ENCODE assay signal across 8 mouse cellular contexts in genomic region chr4:126554462-126554861, GRCm38 (mm10). TPM values are rescaled to one million over a fixed set of nuclear protein-coding genes. Genes with fewer than 3 reads are reported as not detected.
DNase-seq lines count a peak whose midpoint lies in the region; ATAC-seq and TF ChIP-seq lines count a peak whose summit lies in the region.

No protein-coding gene starts in this region.

- H3K9me3 ChIP-seq in stomach, postnatal 0 days (ENCODE audit: control insufficient read depth, low read length): no peaks in the 10 kb centered on the region

- H3K4me2 ChIP-seq in stomach, postnatal 0 days (replicated peaks; ENCODE audit: low read depth): no peak overlapping the region

- no peak for DNase-seq in gastrocnemius, adult 2 months
- no peak for DNase-seq in gastrocnemius, postnatal 10 days
- DNase-seq in thymus, adult 2 months: peak; percentile 9
- no peak for DNase-seq in thymus, postnatal 25 days
- DNase-seq in forelimb bud, embryonic 11.5 days (ENCODE audit: low read depth, low spot score): peak; percentile 66
- DNase-seq in stomach, postnatal 0 days (ENCODE audit: low spot score): no peak
- DNase-seq in layer of hippocampus, adult 9-10 months (ENCODE audit: low spot score): no peak
- no peak for DNase-seq in ovary, adult 18-20 months (ENCODE audit: low spot score)

- no peak for TF ChIP-seq EP300 in stomach, postnatal 0 days (optimal IDR thresholded peaks at IDR 0.05)

- peaks cover 3% of the 10 kb centered on the region for H3K4me1 ChIP-seq in thymus, adult 2 months (replicated peaks; ENCODE audit: control insufficient read depth, insufficient read depth, low read length)
- no peaks in the 10 kb centered on the region for H3K4me1 ChIP-seq in stomach, postnatal 0 days (replicated peaks; ENCODE audit: control insufficient read depth, insufficient read depth)

- no peak for ATAC-seq in stomach, postnatal 0 days (ENCODE audit: low FRiP score, low TSS enrichment)

- H3K27ac ChIP-seq in gastrocnemius, adult 2 months: no peak overlapping the region
- no peak overlapping the region for H3K27ac ChIP-seq in thymus, adult 2 months (ENCODE audit: control insufficient read depth, insufficient read depth, low read length)
- H3K27ac ChIP-seq in stomach, postnatal 0 days (replicated peaks): no peak overlapping the region

- TF ChIP-seq POLR2A in thymus, adult 2 months (IDR thresholded peaks at IDR 0.05; ENCODE audit: control insufficient read depth, extremely low read depth, insufficient read depth, low read length, poor library complexity): no peak

- no peaks in the 10 kb centered on the region for H3K27me3 ChIP-seq in thymus, adult 2 months (ENCODE audit: control insufficient read depth, insufficient read depth, low read length)
- no peaks in the 10 kb centered on the region for H3K27me3 ChIP-seq in stomach, postnatal 0 days (ENCODE audit: control insufficient read depth, insufficient read depth, low read length)

- H3K4me3 ChIP-seq in gastrocnemius, adult 2 months: no peak overlapping the region
- no peak overlapping the region for H3K4me3 ChIP-seq in thymus, adult 2 months (ENCODE audit: control insufficient read depth, insufficient read depth, low read length)
- no peak overlapping the region for H3K4me3 ChIP-seq in stomach, postnatal 0 days (ENCODE audit: low read depth, low read length)

- peak; percentile 70 for TF ChIP-seq CTCF in gastrocnemius, adult 2 months (IDR thresholded peaks at IDR 0.05)
- no peak for TF ChIP-seq CTCF in thymus, adult 2 months (IDR thresholded peaks at IDR 0.05; ENCODE audit: borderline replicate concordance, control insufficient read depth, extremely low read depth, insufficient read depth, low read length, poor library complexity)
- TF ChIP-seq CTCF in stomach, postnatal 0 days (IDR thresholded peaks at IDR 0.05; ENCODE audit: low read depth): peak; percentile 78

- 34% methylated on average over 3 of the region's 3 CpGs for WGBS in thymus, adult 2 months
- WGBS in stomach, postnatal 0 days: 32% methylated on average over 3 of the region's 3 CpGs

- H3K36me3 ChIP-seq in thymus, adult 2 months (ENCODE audit: control insufficient read depth, insufficient read depth, low read length): no peaks in the 10 kb centered on the region
- H3K36me3 ChIP-seq in stomach, postnatal 0 days (ENCODE audit: control insufficient read depth, insufficient read depth, low read length): no peaks in the 10 kb centered on the region

- intact Hi-C loops in gastrocnemius, adult 2 months (cut with DNase I): loop anchor here (5.0 to 10.0 kb wide), 2 partner anchors 188 to 690 kb away; partner anchors contain the start of gene Smim12

- no peak overlapping the region for H3K9ac ChIP-seq in stomach, postnatal 0 days (ENCODE audit: low read length)

RNA-seq across cellular contexts. Expression of gene Clspn, which starts 2.3 kb away (rescaled TPM):
- total RNA-seq in gastrocnemius, adult 2 months (2021): under 1 TPM; 0.28 to 0.50 TPM
- 1 to 10 TPM; 5.7 to 6.9 TPM for total RNA-seq in gastrocnemius, postnatal 10 days (2021)
- polyA plus RNA-seq in thymus, adult 2 months (2012; rRNA removed): 8.1 and 11.4 TPM in 2 replicates
- polyA plus RNA-seq in stomach, postnatal 0 days (2015; fragmentation: Nextera tagmentation; extraction: Ambion mirVana): 5.9 and 8.9 TPM in 2 replicates

RNA-seq across cellular contexts. Expression of gene Ago4, which starts 21.2 kb away (rescaled TPM):
- total RNA-seq in gastrocnemius, adult 2 months (2021): 1 to 10 TPM; 4.5 to 8.4 TPM
- total RNA-seq in gastrocnemius, postnatal 10 days (2021): 1 to 10 TPM; 1.9 to 2.2 TPM
- polyA plus RNA-seq in thymus, adult 2 months (2012; rRNA removed): 0.48 and 0.62 TPM in 2 replicates
- 1.6 and 1.7 TPM in 2 replicates for polyA plus RNA-seq in stomach, postnatal 0 days (2015; fragmentation: Nextera tagmentation; extraction: Ambion mirVana)

RNA-seq across cellular contexts. Expression of gene 5730409E04Rik, which starts 55.2 kb away (rescaled TPM):
- 10 to 100 TPM; 21.6 to 25.9 TPM for total RNA-seq in gastrocnemius, adult 2 months (2021)
- 10 to 100 TPM; 13.1 to 14.7 TPM for total RNA-seq in gastrocnemius, postnatal 10 days (2021)
- 3.6 and 4.6 TPM in 2 replicates for polyA plus RNA-seq in thymus, adult 2 months (2012; rRNA removed)
- 1.5 and 1.9 TPM in 2 replicates for polyA plus RNA-seq in stomach, postnatal 0 days (2015; fragmentation: Nextera tagmentation; extraction: Ambion mirVana)

Comparison
In these comparisons a context has a peak if more than half of its experiments do, and no peak if none do; other contexts are left out.
1. DNase-seq: peak in thymus, adult 2 months (single experiment) and forelimb bud, embryonic 11.5 days (single experiment); none in gastrocnemius, adult 2 months (single experiment), gastrocnemius, postnatal 10 days (single experiment), thymus, postnatal 25 days (single experiment), stomach, postnatal 0 days (single experiment), layer of hippocampus, adult 9-10 months (single experiment) and ovary, adult 18-20 months (single experiment).
2. RNA of gene Clspn, which starts 2.3 kb away (total RNA-seq): 5.7 to 6.9 TPM in gastrocnemius, postnatal 10 days; 0.28 to 0.50 TPM in gastrocnemius, adult 2 months; every median in the first group is over 4 times any median in the second.